Mouse (Mus musculus): ENCODE results near the gene Igsf11. TPM values are rescaled to one million over a fixed set of nuclear protein-coding genes. Genes with fewer than 3 reads are reported as not detected.

Igsf11 gene
- polyA plus RNA-seq, 1 experiment from 2014 or later, result 1.5 TPM

GRCm38 (mm10) chr16:38945111-38945510, 52.6 kb downstream of the Igsf11 start:
- no peak for DNase-seq (ENCODE audit: low spot score)
- WGBS, result 48% methylated on average over 7 of the region's 7 CpGs
- Histone ChIP-seq H3K27ac (replicated peaks) (peak overlapping the region; percentile 75), H3K9me3 (replicated peaks) (no peaks in the 10 kb centered on the region), H3K4me1 (peaks cover 71% of the 10 kb centered on the region), H3K27me3 (ENCODE audit: low read depth, poor library complexity, severe bottlenecking) (no peaks in the 10 kb centered on the region), H3K4me3 (no peak overlapping the region), H3K36me3 (no peaks in the 10 kb centered on the region)

- Histone ChIP-seq H3K9me3 (replicated peaks) (no peaks in the 10 kb centered on the region), H3K27me3 (ENCODE audit: low read depth, poor library complexity, severe bottlenecking) (no peaks in the 10 kb centered on the region), H3K4me3 (no peak overlapping the region), H3K36me3 (no peaks in the 10 kb centered on the region), H3K27ac (replicated peaks) (peak overlapping the region; percentile 75), H3K4me1 (peaks cover 67% of the 10 kb centered on the region)
- 91% methylated on average over 10 of the region's 10 CpGs for WGBS
- no peak for DNase-seq (ENCODE audit: low spot score)
Measured at GRCm38 (mm10) chr16:38945581-38945981, 53.1 kb downstream of the Igsf11 start.

GRCm38 (mm10) chr16:38946453-38946852, 54.0 kb downstream of the Igsf11 start:
- H3K27ac ChIP-seq (replicated peaks), result peak overlapping the region; percentile 75; the same call in 1 of the 2 replicates
- H3K36me3 ChIP-seq, result no peaks in the 10 kb centered on the region
- H3K9me3 ChIP-seq (replicated peaks), result no peaks in the 10 kb centered on the region
- no peak for DNase-seq (ENCODE audit: low spot score)
- peaks cover 58% of the 10 kb centered on the region for H3K4me1 ChIP-seq
- no peaks in the 10 kb centered on the region for H3K27me3 ChIP-seq (ENCODE audit: low read depth, poor library complexity, severe bottlenecking)
- H3K4me3 ChIP-seq, result no peak overlapping the region
- WGBS, result 77% methylated on average over 7 of the region's 7 CpGs

- Histone ChIP-seq H3K4me3 (no peak overlapping the region), H3K4me1 (peaks cover 52% of the 10 kb centered on the region), H3K27me3 (ENCODE audit: low read depth, poor library complexity, severe bottlenecking) (no peaks in the 10 kb centered on the region), H3K9me3 (replicated peaks) (no peaks in the 10 kb centered on the region), H3K36me3 (no peaks in the 10 kb centered on the region), H3K27ac (replicated peaks) (peak overlapping the region; percentile 75)
- WGBS, result 65% methylated on average over 7 of the region's 7 CpGs
- DNase-seq (ENCODE audit: low spot score), result no peak
Measured at GRCm38 (mm10) chr16:38947141-38947879, 54.8 kb downstream of the Igsf11 start.

DNA sequence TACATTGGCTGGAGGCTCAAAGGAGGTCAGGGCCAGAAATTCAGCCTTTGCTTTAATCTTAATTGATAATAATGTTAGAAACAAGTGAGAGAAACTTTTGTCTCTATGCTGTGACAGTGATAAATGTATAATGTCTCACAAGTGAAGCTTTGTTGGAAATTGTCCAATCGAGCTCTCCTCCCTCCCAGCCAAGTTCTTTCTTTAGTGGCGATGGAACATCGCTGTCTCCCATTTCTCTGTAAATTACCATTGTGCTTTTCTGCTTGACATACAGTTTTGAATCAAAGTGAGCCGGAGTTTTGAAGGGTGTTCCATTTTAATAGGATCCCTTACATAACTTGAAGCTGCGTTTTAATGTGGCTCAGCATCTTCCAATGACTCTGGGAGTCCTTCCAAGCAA, 56.0 kb downstream of the Igsf11 start:
- no peaks in the 10 kb centered on the region for H3K36me3 ChIP-seq
- no peak for DNase-seq (ENCODE audit: low spot score)
- peaks cover 47% of the 10 kb centered on the region for H3K4me1 ChIP-seq
- 93% methylated on average over 5 of the region's 5 CpGs for WGBS
- no peak overlapping the region; the same call in 1 of the 2 replicates for H3K27ac ChIP-seq (replicated peaks)
- no peak overlapping the region for H3K4me3 ChIP-seq
- no peaks in the 10 kb centered on the region for H3K27me3 ChIP-seq (ENCODE audit: low read depth, poor library complexity, severe bottlenecking)
- no peaks in the 10 kb centered on the region for H3K9me3 ChIP-seq (replicated peaks)

GRCm38 (mm10) chr16:38952881-38953280, 60.4 kb downstream of the Igsf11 start:
- Histone ChIP-seq H3K27me3 (ENCODE audit: low read depth, poor library complexity, severe bottlenecking) (no peaks in the 10 kb centered on the region), H3K27ac (replicated peaks) (no peak overlapping the region), H3K36me3 (no peaks in the 10 kb centered on the region), H3K4me3 (no peak overlapping the region), H3K9me3 (replicated peaks) (0 out of 2 replicates have a peak, but pooled peaks cover 5% of the 10 kb centered on the region), H3K4me1 (peaks cover 3% of the 10 kb centered on the region; the same call in 1 of the 2 replicates)
- no peak for DNase-seq (ENCODE audit: low spot score)
- 94% methylated on average over 3 of the region's 3 CpGs for WGBS

DNA sequence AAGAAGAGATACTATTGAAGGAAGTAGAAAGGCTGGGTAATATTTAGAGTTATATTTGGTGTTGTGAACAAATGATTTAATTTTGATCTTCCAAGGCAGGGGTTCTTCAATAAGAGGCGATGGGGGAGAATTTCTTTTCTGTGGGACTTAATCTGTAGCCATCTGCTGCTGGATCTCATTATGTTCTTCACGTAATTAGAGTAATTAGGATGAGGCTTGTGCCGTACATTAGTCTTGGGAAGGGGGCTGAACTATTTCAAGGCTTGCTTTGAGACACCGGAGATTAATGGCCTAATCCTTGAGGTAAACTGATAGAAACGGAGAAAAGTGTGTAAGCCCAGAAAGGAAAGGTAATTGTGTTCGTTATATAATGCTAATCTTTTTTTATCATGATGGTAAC, 61.4 kb downstream of the Igsf11 start:
- H3K4me3 ChIP-seq, result no peak overlapping the region
- DNase-seq (ENCODE audit: low spot score), result no peak
- no peak overlapping the region for H3K27ac ChIP-seq (replicated peaks)
- H3K9me3 ChIP-seq (replicated peaks), result 0 out of 2 replicates have a peak, but pooled peaks cover 5% of the 10 kb centered on the region
- WGBS, result 77% methylated on average over 6 of the region's 6 CpGs
- no peaks in the 10 kb centered on the region for H3K27me3 ChIP-seq (ENCODE audit: low read depth, poor library complexity, severe bottlenecking)
- H3K4me1 ChIP-seq, result no peaks in the 10 kb centered on the region
- no peaks in the 10 kb centered on the region for H3K36me3 ChIP-seq

GRCm38 (mm10) chr16:38954501-38955288, 62.2 kb downstream of the Igsf11 start:
- Histone ChIP-seq H3K9me3 (replicated peaks) (0 out of 2 replicates have a peak, but pooled peaks cover 5% of the 10 kb centered on the region), H3K4me3 (no peak overlapping the region), H3K27me3 (ENCODE audit: low read depth, poor library complexity, severe bottlenecking) (no peaks in the 10 kb centered on the region), H3K27ac (replicated peaks) (no peak overlapping the region), H3K4me1 (no peaks in the 10 kb centered on the region), H3K36me3 (no peaks in the 10 kb centered on the region)
- 89% methylated on average over 16 of the region's 16 CpGs for WGBS
- DNase-seq (ENCODE audit: low spot score), result no peak

GRCm38 (mm10) chr16:38955296-38955695, 62.8 kb downstream of the Igsf11 start:
- Histone ChIP-seq H3K36me3 (no peaks in the 10 kb centered on the region), H3K27me3 (ENCODE audit: low read depth, poor library complexity, severe bottlenecking) (no peaks in the 10 kb centered on the region), H3K4me3 (no peak overlapping the region), H3K4me1 (no peaks in the 10 kb centered on the region), H3K27ac (replicated peaks) (no peak overlapping the region), H3K9me3 (replicated peaks) (0 out of 2 replicates have a peak, but pooled peaks cover 5% of the 10 kb centered on the region)
- WGBS, result 86% methylated on average over 5 of the region's 5 CpGs
- no peak for DNase-seq (ENCODE audit: low spot score)

- WGBS, result 77% methylated on average over 9 of the region's 9 CpGs
- no peak for DNase-seq (ENCODE audit: low spot score)
Measured at GRCm38 (mm10) chr16:38958801-38959200, 66.3 kb downstream of the Igsf11 start.

GRCm38 (mm10) chr16:38960550-38960949, 68.1 kb downstream of the Igsf11 start:
- H3K27ac ChIP-seq (replicated peaks), result no peak overlapping the region
- no peaks in the 10 kb centered on the region for H3K36me3 ChIP-seq
- no peaks in the 10 kb centered on the region for H3K27me3 ChIP-seq (ENCODE audit: low read depth, poor library complexity, severe bottlenecking)
- no peaks in the 10 kb centered on the region; the same call in 1 of the 2 replicates for H3K4me1 ChIP-seq
- 0 out of 2 replicates have a peak, but pooled peaks cover 5% of the 10 kb centered on the region for H3K9me3 ChIP-seq (replicated peaks)
- DNase-seq (ENCODE audit: low spot score), result no peak
- WGBS, result 78% methylated on average over 8 of the region's 8 CpGs
- no peak overlapping the region for H3K4me3 ChIP-seq

More at GRCm38 (mm10) chr16:38958801-38959200, 66.3 kb downstream of the Igsf11 start:
- Histone ChIP-seq H3K4me3 (no peak overlapping the region), H3K36me3 (no peaks in the 10 kb centered on the region), H3K27ac (replicated peaks) (no peak overlapping the region), H3K4me1 (no peaks in the 10 kb centered on the region; the same call in 1 of the 2 replicates), H3K9me3 (replicated peaks) (0 out of 2 replicates have a peak, but pooled peaks cover 5% of the 10 kb centered on the region), H3K27me3 (ENCODE audit: low read depth, poor library complexity, severe bottlenecking) (no peaks in the 10 kb centered on the region)

DNA sequence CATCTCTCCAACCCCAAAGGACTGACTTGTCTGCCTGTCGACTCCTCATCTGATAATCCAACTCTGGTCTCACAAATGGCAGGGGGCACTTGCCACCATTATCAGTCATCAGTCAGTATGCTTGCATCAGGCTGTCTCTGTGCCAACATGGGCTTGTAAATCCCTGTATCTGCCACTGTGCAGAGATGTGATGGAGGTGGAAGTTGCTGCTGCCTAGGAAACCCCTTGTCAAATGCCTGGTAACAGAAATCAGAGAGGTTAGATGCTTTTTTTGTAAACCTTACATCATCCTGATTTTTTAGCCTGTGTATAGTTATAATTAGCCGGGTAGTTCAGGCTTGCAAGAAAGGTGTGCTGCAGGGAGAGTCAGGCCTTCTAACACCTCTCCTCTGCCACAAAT, 69.4 kb downstream of the Igsf11 start:
- Histone ChIP-seq H3K27ac (replicated peaks) (no peak overlapping the region), H3K4me1 (no peaks in the 10 kb centered on the region; the same call in 1 of the 2 replicates), H3K4me3 (no peak overlapping the region), H3K36me3 (no peaks in the 10 kb centered on the region), H3K27me3 (ENCODE audit: low read depth, poor library complexity, severe bottlenecking) (no peaks in the 10 kb centered on the region), H3K9me3 (replicated peaks) (0 out of 2 replicates have a peak, but pooled peaks cover 5% of the 10 kb centered on the region)
- no peak for DNase-seq (ENCODE audit: low spot score)
- 88% methylated on average over 2 of the region's 2 CpGs for WGBS
